Mouse (Mus musculus) neutrophil, adult 5-6 weeks (primary cell): ENCODE results near the gene Ppp4c. TPM values are rescaled to one million over a fixed set of nuclear protein-coding genes. Genes with fewer than 3 reads are reported as not detected.

ENCODE experiments used
- ATAC-seq: fragments of 151-379, 151-347 bp; 2 replicates; pipeline ENCODE4 v1.8.0; 2017; ENCODE audit warnings: mild to moderate bottlenecking, moderate TSS enrichment; ENCODE audit not compliant: insufficient number of reproducible peaks, poor library complexity, low FRiP score, severe bottlenecking; ENCODE audit errors: extremely low read depth
- total RNA-seq: library from RNA; stranded (forward); fragments of 200-1000 nt; gene quantifications from 2 replicates; pipeline ENCODE4 v1.2.3, GENCODE M21; 2017

Ppp4c gene
- total RNA-seq: 210 and 221 TPM in 2 replicates

DNA sequence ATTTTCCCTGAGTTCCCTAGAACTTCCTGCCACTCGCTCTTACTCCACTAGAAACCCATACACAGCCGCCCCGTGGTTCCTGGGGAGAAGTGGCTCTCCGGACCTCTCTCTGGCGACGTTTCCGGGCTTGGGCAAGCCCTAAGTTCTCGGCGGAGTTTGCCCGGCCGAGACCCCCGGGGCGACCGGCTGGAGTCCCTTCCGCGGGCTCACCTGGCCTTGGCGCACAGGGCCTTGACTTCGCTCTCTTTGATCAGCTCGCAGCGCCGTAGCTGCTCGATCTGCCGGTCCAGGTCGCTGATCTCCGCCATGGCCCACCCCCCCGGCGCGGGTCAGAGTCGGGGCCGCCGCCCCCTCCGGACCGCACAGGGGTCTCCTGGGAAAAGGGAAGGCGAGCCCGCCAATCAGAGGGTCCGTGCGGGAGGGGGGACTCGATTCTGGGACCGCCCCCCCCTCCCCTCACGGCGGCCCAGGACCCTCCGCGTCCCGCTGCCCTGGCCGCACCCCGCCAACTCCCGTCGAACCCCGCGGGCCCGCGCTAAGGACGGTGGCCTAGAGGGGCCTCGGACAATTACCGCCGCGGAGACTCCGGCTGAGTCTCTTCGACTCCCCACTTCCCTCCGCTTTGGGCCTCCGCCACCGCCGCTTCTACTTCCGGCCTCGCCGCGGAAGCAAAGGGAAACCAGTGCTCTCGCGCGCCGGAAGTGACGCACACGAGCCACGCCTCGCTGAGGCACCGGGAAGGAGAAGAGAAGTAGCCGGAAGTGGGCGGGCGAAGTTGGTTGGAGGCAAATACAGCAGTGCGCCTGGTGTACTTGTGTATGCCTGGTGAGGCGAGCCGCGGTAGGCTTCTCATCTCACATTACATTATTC lies at the start of gene Ppp4c:
Gene Ppp4c, minus strand, starts transcription at position 646 of the 870 bp plus-strand sequence.
- peak; percentile 94 for ATAC-seq

DNA sequence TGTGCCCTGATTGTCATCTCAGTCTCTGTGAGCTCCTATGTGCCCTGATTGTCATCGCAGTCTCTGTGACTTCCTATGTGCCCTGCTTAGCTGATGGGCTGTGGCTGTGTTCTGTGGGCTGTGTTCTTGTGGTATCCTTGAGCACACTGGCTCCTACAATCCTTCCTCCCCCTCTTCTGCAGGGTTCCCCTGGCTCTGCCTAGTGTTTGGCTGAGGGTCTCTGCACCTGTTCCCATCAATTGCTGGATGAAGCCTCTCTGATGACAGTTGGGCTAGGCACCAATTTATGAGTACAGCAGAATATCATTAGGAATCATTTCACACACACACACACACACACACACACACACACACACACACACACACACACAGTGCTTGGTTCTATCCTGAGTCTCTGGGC lies 41.0 kb upstream of the Ppp4c start:
- no peak for ATAC-seq

DNA sequence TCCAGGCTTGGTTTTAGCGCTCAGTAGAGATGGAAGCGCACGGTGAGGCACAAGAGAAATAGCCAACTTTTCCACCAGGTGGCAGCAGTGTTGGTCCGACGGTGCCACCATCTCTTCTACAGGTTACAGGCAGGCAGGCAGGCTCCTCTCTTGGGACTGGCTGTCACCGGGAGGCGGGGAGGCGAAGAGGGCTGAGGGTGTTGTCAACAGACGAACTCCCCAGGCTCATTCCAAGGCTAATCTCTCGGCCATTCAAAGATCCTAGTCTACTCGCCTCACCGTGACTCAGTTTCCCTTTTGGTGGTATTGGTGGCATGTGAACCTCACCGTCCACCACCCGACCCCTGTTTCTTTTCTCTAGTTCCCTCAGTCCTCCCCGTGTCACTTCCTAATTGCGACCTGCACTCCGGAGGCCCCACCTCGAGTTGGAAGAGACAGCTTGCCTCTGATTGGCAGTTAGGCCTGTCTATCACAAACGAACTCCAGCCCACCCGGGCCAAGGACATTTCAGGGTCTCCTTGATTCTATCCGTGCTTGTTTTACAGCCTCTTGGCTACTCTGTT lies 39.8 kb upstream of the Ppp4c start:
- ATAC-seq: peak; percentile 87

DNA sequence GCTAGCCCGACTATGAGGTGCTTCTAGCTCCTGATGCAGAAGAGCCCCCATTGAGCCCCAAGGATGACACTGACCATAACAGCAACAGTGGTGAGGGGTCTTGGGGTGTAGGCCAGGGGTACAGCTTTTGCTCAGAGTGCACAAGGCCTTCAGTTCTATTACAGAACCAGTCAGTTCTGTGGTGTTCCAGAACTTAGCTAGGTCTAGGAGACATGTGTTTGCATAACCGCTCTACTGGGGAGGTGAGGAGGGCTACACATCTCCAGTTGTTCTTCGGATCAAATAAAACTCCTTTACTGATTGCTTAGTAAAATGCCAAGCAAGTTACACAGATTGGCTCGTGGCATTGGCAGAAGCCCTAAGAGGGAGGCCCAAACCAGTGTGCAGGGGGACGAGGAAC lies 39.2 kb upstream of the Ppp4c start, which contains the start of gene 4930451I11Rik:
Gene 4930451I11Rik, minus strand, starts transcription at position 101 of the 400 bp plus-strand sequence.
- no peak for ATAC-seq

GRCm38 (mm10) chr7:126825952-126826351 lies 33.7 kb upstream of the Ppp4c start:
- no peak for ATAC-seq

DNA sequence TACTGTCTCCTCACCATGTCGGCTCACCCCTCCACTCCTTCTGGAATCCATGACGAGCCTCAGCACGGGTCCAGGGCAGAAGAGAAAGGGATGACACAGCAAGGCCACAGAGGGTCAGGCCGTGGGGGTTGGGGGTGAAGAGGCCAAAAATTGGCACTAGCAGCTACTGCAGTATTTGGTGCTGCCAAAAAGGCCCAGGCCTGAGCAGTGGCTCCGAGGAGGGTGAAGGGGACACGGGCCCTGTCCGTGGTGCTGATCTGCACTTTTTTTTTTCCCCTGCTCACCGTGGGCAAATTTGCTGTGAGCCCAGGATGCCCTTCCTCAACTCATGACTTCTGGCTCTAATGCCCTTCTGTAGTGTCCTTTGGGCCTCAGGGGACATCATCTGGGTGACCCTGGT lies 33.1 kb upstream of the Ppp4c start:
- no peak for ATAC-seq

GRCm38 (mm10) chr7:126823940-126824339 lies 31.6 kb upstream of the Ppp4c start:
- ATAC-seq: no peak

DNA sequence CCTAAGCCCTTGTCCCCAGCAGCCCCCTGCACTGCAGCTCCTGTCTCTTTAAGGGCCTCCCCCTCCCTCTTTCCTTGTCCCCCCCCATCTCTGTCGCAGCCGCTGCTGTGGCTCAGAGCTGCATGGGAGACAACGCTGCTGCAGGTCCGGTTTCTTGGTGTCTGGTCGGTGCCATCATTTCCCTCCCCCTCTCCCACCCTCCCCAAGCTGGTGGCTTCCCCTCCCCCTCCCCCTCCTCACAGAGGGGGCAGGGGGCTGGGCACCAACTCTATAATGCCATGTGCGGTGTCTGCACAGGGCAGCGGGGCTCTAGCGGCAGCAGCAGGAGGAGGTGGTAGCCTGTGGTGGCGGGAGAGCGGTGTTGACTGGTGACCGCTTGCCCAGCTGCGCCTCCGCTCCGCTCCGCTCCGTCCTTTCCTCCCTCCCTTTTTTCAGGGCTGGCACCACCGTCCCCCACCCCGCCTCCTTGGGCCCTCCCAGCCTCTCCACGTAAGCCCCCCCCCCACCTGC lies 31.0 kb upstream of the Ppp4c start:
- no peak for ATAC-seq

DNA sequence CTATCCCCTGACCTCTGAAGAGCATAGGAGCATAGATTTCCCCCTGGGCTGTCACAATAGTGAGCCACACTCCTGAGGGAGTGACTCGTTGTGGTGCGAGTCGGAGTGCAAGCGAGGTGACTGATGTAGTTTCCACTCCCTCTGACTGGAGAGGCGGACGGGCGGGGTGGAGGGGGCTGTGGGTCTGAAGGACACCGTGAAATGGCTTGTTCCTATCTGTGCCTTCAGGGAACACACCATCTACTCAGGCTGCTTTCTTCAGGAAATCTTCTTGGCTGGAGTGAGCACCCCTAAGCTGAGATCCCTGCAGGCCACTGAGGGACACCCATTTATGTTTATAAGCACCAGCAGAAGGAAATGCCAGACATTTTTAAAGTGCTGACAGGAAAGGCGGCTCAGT lies 30.4 kb upstream of the Ppp4c start:
- no peak for ATAC-seq

GRCm38 (mm10) chr7:126821835-126822511 lies 29.7 kb upstream of the Ppp4c start:
- peak; percentile 75 for ATAC-seq

DNA sequence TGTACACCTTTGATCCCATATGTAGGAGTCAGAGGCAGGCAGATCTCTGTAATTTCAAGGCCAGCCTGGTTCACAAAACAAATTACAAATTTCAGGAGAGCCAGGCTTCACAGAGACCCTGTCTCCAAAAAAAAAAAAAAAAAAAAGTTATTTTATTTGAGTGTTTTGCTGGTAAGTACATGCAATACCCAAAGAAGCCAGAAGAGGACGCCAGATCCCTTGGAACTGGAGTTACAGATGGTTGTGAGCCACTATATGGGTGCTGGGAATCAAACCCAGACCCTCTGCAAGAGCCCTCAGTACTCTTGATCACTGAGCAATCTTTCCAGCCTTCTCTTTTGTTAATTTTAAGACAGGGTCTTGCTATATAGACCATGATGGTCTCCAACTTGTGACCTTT lies 26.5 kb upstream of the Ppp4c start:
- no peak for ATAC-seq

GRCm38 (mm10) chr7:126817595-126817994 lies 25.3 kb upstream of the Ppp4c start:
- ATAC-seq: no peak

DNA sequence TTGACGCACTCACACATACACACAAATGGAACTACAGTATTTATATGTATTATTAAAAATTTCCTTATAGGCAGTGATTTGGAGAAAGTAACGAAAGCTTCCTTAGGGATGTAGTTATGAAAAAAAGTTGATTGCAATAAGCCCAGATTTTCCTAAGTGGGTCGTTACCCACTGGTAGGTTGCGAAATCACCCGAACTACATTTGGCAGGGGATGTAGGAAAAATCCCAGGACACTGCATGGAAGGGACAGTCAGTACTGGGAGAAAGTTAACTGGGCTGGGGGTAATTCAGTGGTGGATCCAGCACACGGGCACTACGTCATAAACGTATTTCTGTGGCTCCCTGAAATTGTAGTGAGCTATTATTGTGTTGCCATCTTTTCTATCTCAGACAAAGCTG lies 24.2 kb upstream of the Ppp4c start:
- no peak for ATAC-seq

DNA sequence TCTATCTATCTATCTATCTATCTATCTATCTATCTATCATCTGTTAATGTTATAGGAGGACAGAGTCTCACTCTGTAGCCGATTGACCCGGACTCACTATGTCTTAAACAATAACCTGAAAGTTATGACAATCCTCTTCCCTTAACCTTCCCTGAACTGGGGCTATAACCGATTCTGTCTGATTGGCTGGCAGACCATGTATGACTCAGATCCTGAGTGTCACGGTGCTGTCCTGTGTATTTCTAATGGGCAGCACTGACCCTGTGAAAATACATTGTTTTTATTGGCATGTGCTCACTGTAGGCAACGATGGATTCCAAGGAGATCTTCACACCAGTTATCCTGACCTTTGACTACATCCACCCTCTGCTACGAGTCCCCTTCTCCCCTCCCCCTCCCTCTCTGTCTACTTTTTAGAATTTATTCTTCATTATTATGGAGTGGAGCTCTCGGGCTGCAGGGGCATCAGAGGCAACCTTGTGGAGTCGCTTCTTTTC lies 23.5 kb upstream of the Ppp4c start:
- no peak for ATAC-seq

- no peak for ATAC-seq
These were observed 17.6 kb upstream of the Ppp4c start for GRCm38 (mm10) chr7:126809723-126810369.

DNA sequence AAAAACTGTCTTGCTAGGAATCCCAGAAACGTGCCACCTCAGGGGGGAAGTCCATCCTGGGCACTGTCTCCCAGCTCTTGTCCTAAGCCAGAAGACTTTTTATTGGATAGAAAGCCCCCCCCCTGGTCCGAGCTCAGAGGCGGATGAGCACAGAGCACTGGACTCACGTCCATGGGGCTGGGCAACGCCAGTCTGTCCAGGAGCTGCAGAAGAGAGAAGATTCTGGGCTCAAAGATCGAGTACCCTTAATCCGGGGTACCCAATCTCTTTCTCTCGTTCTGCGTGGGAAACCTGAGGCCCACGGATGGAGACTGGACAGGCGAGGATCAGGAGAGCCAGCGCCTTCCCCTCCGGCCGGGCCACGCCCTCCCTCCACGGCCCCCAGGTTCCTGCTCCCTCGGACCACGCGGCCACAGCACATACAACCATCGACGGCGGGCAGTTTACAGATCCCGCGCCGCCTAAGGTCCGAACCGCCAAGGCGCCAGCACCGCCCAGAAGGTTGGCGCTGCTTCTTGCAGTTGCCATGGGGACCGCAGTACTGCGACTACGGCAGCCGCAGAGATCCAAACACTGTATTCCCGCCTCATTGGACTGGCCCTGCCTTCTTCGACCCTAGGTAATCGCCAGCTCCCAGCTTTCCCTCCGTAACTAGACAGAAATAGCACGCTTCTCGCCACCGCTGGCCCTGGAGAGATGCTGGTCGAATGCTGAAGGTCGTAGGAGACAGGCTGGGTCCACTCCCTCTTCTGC lies 16.6 kb upstream of the Ppp4c start:
- peak; percentile 43; the same call in 1 of the 2 replicates for ATAC-seq

DNA sequence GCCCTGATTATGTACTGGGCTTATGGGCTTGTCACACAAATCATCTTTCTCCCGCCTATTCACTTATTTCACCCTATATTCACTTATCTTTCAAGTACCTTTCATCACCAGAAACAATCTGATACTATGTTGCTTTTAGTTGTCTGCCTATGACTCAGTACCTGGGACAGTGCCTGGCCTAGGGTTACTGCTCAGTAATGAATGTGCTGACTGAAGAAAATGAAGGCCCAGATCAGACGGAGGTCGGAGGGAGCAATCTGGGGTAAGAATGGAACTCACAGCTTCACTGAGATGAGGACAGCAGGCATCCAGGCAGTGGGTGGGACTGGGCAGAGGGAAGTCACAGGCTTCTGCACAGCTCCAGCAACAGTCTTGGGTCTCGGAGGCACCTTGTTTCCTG lies 15.1 kb upstream of the Ppp4c start:
- no peak for ATAC-seq

- ATAC-seq: no peak
These were observed 14.7 kb upstream of the Ppp4c start for GRCm38 (mm10) chr7:126806956-126807355.
